Mouse (Mus musculus): Measurements from ENCODE around the gene Aff3.

- no peak for TF ChIP-seq CTCF (conservative IDR thresholded peaks at IDR 0.05; ENCODE audit: insufficient read depth, insufficient read length, low read depth, low read length)
- no peak for TF ChIP-seq POLR2A (IDR thresholded peaks at IDR 0.05; ENCODE audit: low read depth, low read length)
Measured at GRCm38 (mm10) chr1:38332919-38333318, 331.8 kb downstream of the Aff3 start.
